8 mouse cellular contexts compared by ENCODE assay signal in genomic region chr5:118108124-118108793, GRCm38 (mm10). TPM values are rescaled to one million over a fixed set of nuclear protein-coding genes. Genes with fewer than 3 reads are reported as not detected.
A peak's percentile ranks its signal among the peaks of the same experiment; 100 is the strongest.
DNase-seq lines count a peak whose midpoint lies in the region; ATAC-seq and TF ChIP-seq lines count a peak whose summit lies in the region.

No protein-coding gene starts in this region.

- peak; percentile 44 for DNase-seq in retina, postnatal 1 day
- DNase-seq in retina, embryonic 14.5 days (ENCODE audit: low spot score): no peak
- DNase-seq in forebrain, embryonic 14.5 days (ENCODE audit: low spot score): peak; percentile 89
- DNase-seq in layer of hippocampus, postnatal 25 days (ENCODE audit: extremely low spot score in 1 of 2, low spot score in 1 of 2): peak; percentile 54 to 55
- DNase-seq in right cerebral cortex, postnatal 4 days: peak; percentile 69
- no peak for DNase-seq in thymus, adult 2 months
- no peak for DNase-seq in kidney, adult 8-10 months

- no peaks in the 10 kb centered on the region for H3K9me3 ChIP-seq in forebrain, embryonic 14.5 days (replicated peaks; ENCODE audit: control insufficient read depth, low read length)

- peaks cover 33% of the 10 kb centered on the region for H3K36me3 ChIP-seq in forebrain, embryonic 14.5 days (ENCODE audit: control insufficient read depth, insufficient read depth, low read length)
- H3K36me3 ChIP-seq in thymus, adult 2 months (ENCODE audit: control insufficient read depth, insufficient read depth, low read length): no peaks in the 10 kb centered on the region

- peak overlapping the region; percentile 17; the same call in 1 of the 2 replicates for H3K9ac ChIP-seq in forebrain, embryonic 14.5 days (ENCODE audit: low read length)

- no peak for TF ChIP-seq CTCF in thymus, adult 2 months (IDR thresholded peaks at IDR 0.05; ENCODE audit: borderline replicate concordance, control insufficient read depth, extremely low read depth, insufficient read depth, low read length, poor library complexity)

- peak overlapping the region; percentile 89 for H3K27ac ChIP-seq in forebrain, embryonic 14.5 days (ENCODE audit: low read depth, low read length)
- no peak overlapping the region for H3K27ac ChIP-seq in thymus, adult 2 months (ENCODE audit: control insufficient read depth, insufficient read depth, low read length)

- TF ChIP-seq POLR2A in thymus, adult 2 months (IDR thresholded peaks at IDR 0.05; ENCODE audit: control insufficient read depth, extremely low read depth, insufficient read depth, low read length, poor library complexity): no peak

- H3K4me3 ChIP-seq in forebrain, embryonic 14.5 days (ENCODE audit: low read depth, low read length): no peak overlapping the region
- H3K4me3 ChIP-seq in thymus, adult 2 months (ENCODE audit: control insufficient read depth, insufficient read depth, low read length): no peak overlapping the region

- 47% methylated on average over 17 of the region's 17 CpGs for WGBS in forebrain, embryonic 14.5 days
- 95% methylated on average over 17 of the region's 17 CpGs for WGBS in thymus, adult 2 months

- H3K4me2 ChIP-seq in forebrain, embryonic 14.5 days (ENCODE audit: low read length): peak overlapping the region; percentile 24; the same call in 1 of the 2 replicates

- H3K27me3 ChIP-seq in forebrain, embryonic 14.5 days (replicated peaks; ENCODE audit: control insufficient read depth, insufficient read depth, low read length): no peaks in the 10 kb centered on the region
- H3K27me3 ChIP-seq in thymus, adult 2 months (ENCODE audit: control insufficient read depth, insufficient read depth, low read length): no peaks in the 10 kb centered on the region

- peak; percentile 86 for ATAC-seq in forebrain, embryonic 14.5 days
- no peak for ATAC-seq in CD4-positive, CD25-positive, alpha-beta regulatory T cell, adult 4 months

- H3K4me1 ChIP-seq in forebrain, embryonic 14.5 days (ENCODE audit: control insufficient read depth, insufficient read depth, low read length): peaks cover 29% of the 10 kb centered on the region
- peaks cover 3% of the 10 kb centered on the region; the same call in 1 of the 2 replicates for H3K4me1 ChIP-seq in thymus, adult 2 months (replicated peaks; ENCODE audit: control insufficient read depth, insufficient read depth, low read length)

RNA-seq across cellular contexts. Expression of gene Fbxw8, which starts 47.0 kb away (rescaled TPM):
- 17.1 and 19.5 TPM in 2 replicates for polyA plus RNA-seq in forebrain, embryonic 14.5 days (2014; fragmentation: Nextera tagmentation; extraction: Ambion mirVana)
- 10 to 100 TPM; 35.7 to 39.3 TPM for total RNA-seq in layer of hippocampus, postnatal 25 days (2021)
- 18.0 and 20.9 TPM in 2 replicates for polyA plus RNA-seq in thymus, adult 2 months (2012; rRNA removed)
- 1 to 10 TPM; 3.1 to 3.3 TPM for polyA plus RNA-seq in CD4-positive, CD25-positive, alpha-beta regulatory T cell, adult 4 months (2017; shearing (Covaris generic))

RNA-seq across cellular contexts. Expression of gene Hrk, which starts 56.2 kb away (rescaled TPM):
- polyA plus RNA-seq in forebrain, embryonic 14.5 days (2014; fragmentation: Nextera tagmentation; extraction: Ambion mirVana): 1.1 and 1.7 TPM in 2 replicates
- total RNA-seq in layer of hippocampus, postnatal 25 days (2021): 10 to 100 TPM; 32.8 to 36.2 TPM
- 0.06 and 0.07 TPM in 2 replicates for polyA plus RNA-seq in thymus, adult 2 months (2012; rRNA removed)
- not detected for polyA plus RNA-seq in CD4-positive, CD25-positive, alpha-beta regulatory T cell, adult 4 months (2017; shearing (Covaris generic))

Comparison
In these comparisons a context has a peak if more than half of its experiments do, and no peak if none do; other contexts are left out.
1. DNase-seq: peak in retina, postnatal 1 day (single experiment), forebrain, embryonic 14.5 days (single experiment), layer of hippocampus, postnatal 25 days (2 of 2) and right cerebral cortex, postnatal 4 days (single experiment); none in retina, embryonic 14.5 days (single experiment), thymus, adult 2 months (single experiment) and kidney, adult 8-10 months (0 of 2).